ENCODE assay signal across 9 mouse cellular contexts in genomic region chrX:36561650-36562049, GRCm38 (mm10). TPM values are rescaled to one million over a fixed set of nuclear protein-coding genes. Genes with fewer than 3 reads are reported as not detected.
DNase-seq lines count a peak whose midpoint lies in the region; ATAC-seq and TF ChIP-seq lines count a peak whose summit lies in the region.
"Had no signal": no experiment of that assay in that cellular context is flagged by ENCODE, and none has a peak within 500 bp of the region (broad histone marks: within the 10 kb centered on the region; RNA-seq: fewer than 3 reads in every experiment).

No protein-coding gene starts in this region.

- TF ChIP-seq CTCF in G1E (IDR thresholded peaks at IDR 0.05; ENCODE audit: low read depth, low read length): peak; percentile 32; the same call in 1 of the 2 replicates
- TF ChIP-seq CTCF in gastrocnemius, adult 2 months (IDR thresholded peaks at IDR 0.05): peak; percentile 80

- H3K4me3 ChIP-seq in G1E (ENCODE audit: low read depth, low read length): no peak overlapping the region
- H3K4me3 ChIP-seq in gastrocnemius, adult 2 months: no peak overlapping the region
- no peak overlapping the region for H3K4me3 ChIP-seq in limb, embryonic 14.5 days (replicated peaks; ENCODE audit: low read length)
- H3K4me3 ChIP-seq: limb, embryonic 12.5 days had no signal

- no peaks in the 10 kb centered on the region for H3K27me3 ChIP-seq in G1E (ENCODE audit: insufficient read depth, low read length)
- no peaks in the 10 kb centered on the region for H3K27me3 ChIP-seq in limb, embryonic 14.5 days (ENCODE audit: control insufficient read depth, insufficient read depth, low read length)
- H3K27me3 ChIP-seq: limb, embryonic 12.5 days had no signal

- H3K27ac ChIP-seq in gastrocnemius, adult 2 months: no peak overlapping the region
- no peak overlapping the region for H3K27ac ChIP-seq in limb, embryonic 14.5 days (replicated peaks; ENCODE audit: low read depth, low read length)
- H3K27ac ChIP-seq: limb, embryonic 12.5 days had no signal

- H3K4me2 ChIP-seq in limb, embryonic 14.5 days (replicated peaks; ENCODE audit: low read depth, low read length, severe bottlenecking): no peak overlapping the region
- H3K4me2 ChIP-seq: limb, embryonic 12.5 days had no signal

- intact Hi-C loops in gastrocnemius, adult 2 months (cut with DNase I): loop anchor here (1.0 kb wide), 1 partner anchor 27 kb away; no protein-coding TSS in a partner anchor

- WGBS in limb, embryonic 14.5 days: 18% methylated on average over 7 of the region's 7 CpGs

- H3K9me3 ChIP-seq in G1E (replicated peaks): no peaks in the 10 kb centered on the region
- no peaks in the 10 kb centered on the region for H3K9me3 ChIP-seq in limb, embryonic 14.5 days (ENCODE audit: control insufficient read depth, low read length)
- H3K9me3 ChIP-seq: limb, embryonic 12.5 days had no signal

- no peaks in the 10 kb centered on the region for H3K36me3 ChIP-seq in G1E (replicated peaks)
- H3K36me3 ChIP-seq in limb, embryonic 14.5 days (ENCODE audit: control insufficient read depth, insufficient read depth, low read length): no peaks in the 10 kb centered on the region
- H3K36me3 ChIP-seq: limb, embryonic 12.5 days had no signal

- peak; percentile 81 for DNase-seq in 3T3-L1 (ENCODE audit: low read depth, low spot score)
- DNase-seq in G1E (ENCODE audit: low spot score): no peak
- DNase-seq in cerebellum, adult 18-20 months: peak; percentile 53 to 68
- peak; percentile 59 for DNase-seq in gastrocnemius, adult 2 months
- DNase-seq in kidney, adult 9 months: peak; percentile 78
- peak; percentile 70 for DNase-seq in limb, embryonic 14.5 days (ENCODE audit: low spot score)
- DNase-seq in retina, embryonic 14.5 days (ENCODE audit: low spot score): peak; percentile 85
- DNase-seq in thymus, postnatal 4 days: peak; percentile 76

- no peak for ATAC-seq in G1E (ENCODE audit: extremely low read depth, insufficient number of reproducible peaks, low FRiP score, poor library complexity, severe bottlenecking)
- no peak for ATAC-seq in limb, embryonic 14.5 days (ENCODE audit: low FRiP score, low read depth)

- no peak for TF ChIP-seq POLR2A in limb, embryonic 14.5 days (IDR thresholded peaks at IDR 0.05; ENCODE audit: borderline replicate concordance, extremely low read depth, insufficient read depth, insufficient read length)

- H3K9ac ChIP-seq in limb, embryonic 14.5 days (ENCODE audit: low read depth, low read length, severe bottlenecking): no peak overlapping the region
- H3K9ac ChIP-seq: limb, embryonic 12.5 days had no signal

- no peaks in the 10 kb centered on the region for H3K4me1 ChIP-seq in G1E (ENCODE audit: insufficient read depth, low read depth, low read length)
- no peaks in the 10 kb centered on the region for H3K4me1 ChIP-seq in limb, embryonic 14.5 days (ENCODE audit: control insufficient read depth, insufficient read depth, low read length)
- H3K4me1 ChIP-seq: limb, embryonic 12.5 days had no signal

RNA-seq across cellular contexts. Expression of gene Pgrmc1, which starts 36.4 kb away (rescaled TPM):
- total RNA-seq in G1E (2014; fragmentation: Nextera tagmentation) (54.4 and 60.4 TPM in 2 replicates), G1E (2017) (88.4 and 109 TPM in 2 replicates)
- 107 and 113 TPM in 2 replicates for polyA plus RNA-seq in G1E (2012)
- 1 to 10 TPM; 7.7 to 9.3 TPM for total RNA-seq in gastrocnemius, adult 2 months (2021)
- polyA plus RNA-seq in limb, embryonic 14.5 days (2012; rRNA removed): 136 and 167 TPM in 2 replicates
- polyA plus RNA-seq in limb, embryonic 14.5 days (2014; fragmentation: Nextera tagmentation; extraction: Ambion mirVana): 296 and 314 TPM in 2 replicates

Comparison
In these comparisons a context has a peak if more than half of its experiments do, and no peak if none do; other contexts are left out.
1. RNA of gene Pgrmc1, which starts 36.4 kb away (total RNA-seq): 54.4 to 109 TPM in G1E; 7.7 to 9.3 TPM in gastrocnemius, adult 2 months; every median in the first group is over 4 times any median in the second.